Mouse (Mus musculus): ENCODE measurements around the gene Exoc3l. TPM values are rescaled to one million over a fixed set of nuclear protein-coding genes. Genes with fewer than 3 reads are reported as not detected.

The Exoc3l gene
- polyA plus RNA-seq, 1 experiment from 2014 or later, result 14.9 TPM

DNA sequence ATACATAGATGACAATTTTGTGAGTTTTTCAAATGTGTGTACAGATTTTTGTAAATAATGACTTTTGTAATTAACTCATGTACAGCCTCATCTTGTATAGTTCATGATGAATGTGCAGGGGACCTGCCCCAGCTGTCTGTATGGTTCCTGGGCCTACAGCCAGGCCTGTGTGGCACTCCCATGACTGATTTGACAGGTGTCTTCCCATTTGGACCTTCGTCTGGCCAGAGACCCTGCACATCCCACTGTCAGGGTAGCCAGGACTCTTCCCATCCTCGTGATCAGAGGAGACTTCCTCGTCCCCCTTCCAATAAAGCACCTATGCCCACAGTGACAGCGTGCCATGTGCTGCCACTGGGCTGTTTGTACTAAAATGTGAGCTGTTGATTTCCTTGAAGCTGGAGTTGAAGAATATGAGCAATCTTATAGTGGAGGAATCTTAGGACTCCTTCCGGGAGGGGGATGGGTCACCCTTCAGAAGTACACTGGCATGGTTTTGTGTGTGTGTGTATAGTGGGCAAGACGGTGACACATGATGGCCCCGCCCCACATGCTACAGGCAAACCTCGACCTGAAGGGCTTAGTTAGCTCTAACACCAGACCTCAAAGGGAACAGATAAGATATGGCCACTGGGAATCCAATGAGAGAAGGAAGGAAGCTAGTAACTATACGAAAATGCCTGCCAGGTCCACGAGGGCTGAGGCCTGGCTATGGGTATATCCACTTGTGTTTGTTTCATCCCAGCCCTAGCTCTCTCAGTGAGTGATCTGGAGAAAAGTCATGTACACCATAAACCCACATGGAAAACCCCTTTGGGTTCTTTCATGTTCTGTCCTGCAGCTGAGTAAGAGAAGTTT lies 43.0 kb downstream of the Exoc3l start:
- H3K4me1 ChIP-seq (ENCODE audit: control insufficient read depth, insufficient read depth, low read length), result peaks cover 18% of the 10 kb centered on the region
- WGBS, result 65% methylated on average over 10 of the region's 10 CpGs
- H3K27ac ChIP-seq (ENCODE audit: low read length), result no peak overlapping the region
- H3K9ac ChIP-seq (ENCODE audit: low read length), result peak overlapping the region; percentile 57; the same call in 1 of the 2 replicates
- H3K36me3 ChIP-seq (ENCODE audit: control insufficient read depth, insufficient read depth), result peaks cover 39% of the 10 kb centered on the region
- no peak for ATAC-seq (replicated peaks; ENCODE audit: extremely low read depth, insufficient read depth, low FRiP score)
- H3K4me3 ChIP-seq (ENCODE audit: low read length), result 0 out of 2 replicates have a peak overlapping the region, but pooled peaks have one; percentile 83
- peak overlapping the region; percentile 99; the same call in 1 of the 2 replicates for H3K4me2 ChIP-seq (ENCODE audit: low read depth, low read length)
- H3K9me3 ChIP-seq (replicated peaks; ENCODE audit: control insufficient read depth, low read length), result no peaks in the 10 kb centered on the region
- H3K27me3 ChIP-seq (ENCODE audit: control insufficient read depth, insufficient read depth, low read length), result peaks cover 4% of the 10 kb centered on the region; the same call in 1 of the 2 replicates

DNA sequence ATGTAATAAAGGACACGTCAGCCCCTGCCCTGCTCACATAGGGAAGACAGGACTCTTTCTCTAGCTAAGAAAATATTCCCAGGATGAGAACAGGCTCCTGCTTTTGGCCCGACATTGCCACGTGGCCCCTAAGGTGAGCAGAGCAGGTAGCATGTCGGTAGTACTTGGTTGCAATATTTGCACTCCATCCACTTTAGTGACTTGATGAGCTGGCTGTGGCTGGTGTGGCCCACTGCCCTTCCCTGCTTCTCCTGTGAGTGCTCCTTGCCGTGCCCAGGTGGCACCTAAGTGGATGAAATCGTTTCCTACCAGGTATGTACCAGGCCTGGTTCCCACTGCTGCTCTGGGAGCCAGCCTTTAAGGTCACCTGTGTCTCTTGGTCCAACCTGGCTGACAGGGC lies 43.9 kb downstream of the Exoc3l start:
- Histone ChIP-seq H3K4me3 (ENCODE audit: low read length) (no peak overlapping the region), H3K4me1 (ENCODE audit: control insufficient read depth, insufficient read depth, low read length) (peaks cover 18% of the 10 kb centered on the region), H3K4me2 (ENCODE audit: low read depth, low read length) (no peak overlapping the region), H3K27ac (ENCODE audit: low read length) (no peak overlapping the region), H3K9ac (ENCODE audit: low read length) (no peak overlapping the region), H3K36me3 (ENCODE audit: control insufficient read depth, insufficient read depth) (peaks cover 43% of the 10 kb centered on the region), H3K27me3 (ENCODE audit: control insufficient read depth, insufficient read depth, low read length) (no peaks in the 10 kb centered on the region), H3K9me3 (replicated peaks; ENCODE audit: control insufficient read depth, low read length) (no peaks in the 10 kb centered on the region)
- WGBS, result 88% methylated on average over 6 of the region's 6 CpGs
- no peak for ATAC-seq (replicated peaks; ENCODE audit: extremely low read depth, insufficient read depth, low FRiP score)

GRCm38 (mm10) chr8:105241016-105241415 lies 54.9 kb downstream of the Exoc3l start:
- no peak overlapping the region for H3K4me2 ChIP-seq (ENCODE audit: low read depth, low read length)
- H3K4me3 ChIP-seq (ENCODE audit: low read length), result no peak overlapping the region
- no peaks in the 10 kb centered on the region for H3K4me1 ChIP-seq (ENCODE audit: control insufficient read depth, insufficient read depth, low read length)
- H3K27me3 ChIP-seq (ENCODE audit: control insufficient read depth, insufficient read depth, low read length), result no peaks in the 10 kb centered on the region
- H3K27ac ChIP-seq (ENCODE audit: low read length), result no peak overlapping the region
- H3K9me3 ChIP-seq (replicated peaks; ENCODE audit: control insufficient read depth, low read length), result no peaks in the 10 kb centered on the region
- 88% methylated on average over 7 of the region's 7 CpGs for WGBS
- peaks cover 31% of the 10 kb centered on the region for H3K36me3 ChIP-seq (ENCODE audit: control insufficient read depth, insufficient read depth)
- H3K9ac ChIP-seq (ENCODE audit: low read length), result no peak overlapping the region
- no peak for ATAC-seq (replicated peaks; ENCODE audit: extremely low read depth, insufficient read depth, low FRiP score)

MicroRNA genes within 50 kb of the gene (microRNA counts, 519-probe panel; counts per million panel counts)
- 2,413 counts per million, percentile 54 among the panel's probes with 10 or more counts for microRNA mmu-miR-328

Small RNA genes lying within 50 kb of the gene (microRNA-seq; reads per million reads assigned to microRNA genes)
- not detected for gene Gm27320
- gene Mir328, result 412 reads per million, percentile 71 among the genes with 10 or more reads in this experiment

Other genes starting within 250 kb of the Exoc3l start
- not detected in 2 replicates for gene Ces3a, start 247.5 kb downstream of the Exoc3l start, polyA plus RNA-seq (2015; fragmentation: Nextera tagmentation; extraction: Ambion mirVana)
- gene Ces3b, start 212.3 kb downstream of the Exoc3l start, polyA plus RNA-seq (2015; fragmentation: Nextera tagmentation; extraction: Ambion mirVana), result 0.14 and 0.16 TPM in 2 replicates
- gene Ces4a, start 164.3 kb downstream of the Exoc3l start, polyA plus RNA-seq (2015; fragmentation: Nextera tagmentation; extraction: Ambion mirVana), result not detected in 2 replicates
- 38.7 and 48.5 TPM in 2 replicates for gene Cbfb, start 125.4 kb downstream of the Exoc3l start, polyA plus RNA-seq (2015; fragmentation: Nextera tagmentation; extraction: Ambion mirVana)
- gene D230025D16Rik, start 71.0 kb downstream of the Exoc3l start, polyA plus RNA-seq (2015; fragmentation: Nextera tagmentation; extraction: Ambion mirVana), result 20.8 and 22.5 TPM in 2 replicates
- gene B3gnt9, start 40.9 kb downstream of the Exoc3l start, polyA plus RNA-seq (2015; fragmentation: Nextera tagmentation; extraction: Ambion mirVana), result 12.7 and 13.1 TPM in 2 replicates
- 20.3 and 25.4 TPM in 2 replicates for gene Tradd, start 31.5 kb downstream of the Exoc3l start, polyA plus RNA-seq (2015; fragmentation: Nextera tagmentation; extraction: Ambion mirVana)
- 4.5 and 5.0 TPM in 2 replicates for gene Fbxl8, start 31.5 kb downstream of the Exoc3l start, polyA plus RNA-seq (2015; fragmentation: Nextera tagmentation; extraction: Ambion mirVana)
- 0.27 and 0.29 TPM in 2 replicates for gene Hsf4, start 26.3 kb downstream of the Exoc3l start, polyA plus RNA-seq (2015; fragmentation: Nextera tagmentation; extraction: Ambion mirVana)
- 5.2 and 5.8 TPM in 2 replicates for gene Nol3, start 20.0 kb downstream of the Exoc3l start, polyA plus RNA-seq (2015; fragmentation: Nextera tagmentation; extraction: Ambion mirVana)
- gene 4931428F04Rik, start 6.2 kb downstream of the Exoc3l start, polyA plus RNA-seq (2015; fragmentation: Nextera tagmentation; extraction: Ambion mirVana), result 5.4 and 6.7 TPM in 2 replicates
- 50.8 and 61.1 TPM in 2 replicates for gene E2f4, start 1.6 kb upstream of the Exoc3l start, polyA plus RNA-seq (2015; fragmentation: Nextera tagmentation; extraction: Ambion mirVana)
- gene Elmo3, start 9.5 kb upstream of the Exoc3l start, polyA plus RNA-seq (2015; fragmentation: Nextera tagmentation; extraction: Ambion mirVana), result 4.1 and 5.1 TPM in 2 replicates
- gene Lrrc29, start 30.2 kb upstream of the Exoc3l start, polyA plus RNA-seq (2015; fragmentation: Nextera tagmentation; extraction: Ambion mirVana), result 0.80 and 0.84 TPM in 2 replicates
- gene Tmem208, start 30.3 kb upstream of the Exoc3l start, polyA plus RNA-seq (2015; fragmentation: Nextera tagmentation; extraction: Ambion mirVana), result 82.1 and 84.2 TPM in 2 replicates
- gene Fhod1, start 51.9 kb upstream of the Exoc3l start, polyA plus RNA-seq (2015; fragmentation: Nextera tagmentation; extraction: Ambion mirVana), result 1.1 and 2.3 TPM in 2 replicates
- gene Slc9a5, start 52.7 kb upstream of the Exoc3l start, polyA plus RNA-seq (2015; fragmentation: Nextera tagmentation; extraction: Ambion mirVana), result 1.1 and 1.4 TPM in 2 replicates
- 0.18 and 0.21 TPM in 2 replicates for gene Plekhg4, start 77.2 kb upstream of the Exoc3l start, polyA plus RNA-seq (2015; fragmentation: Nextera tagmentation; extraction: Ambion mirVana)
- gene Kctd19, start 117.4 kb upstream of the Exoc3l start, polyA plus RNA-seq (2015; fragmentation: Nextera tagmentation; extraction: Ambion mirVana), result 0.07 TPM in 1 of 2 replicates, not detected in the other
- gene Lrrc36, start 117.5 kb upstream of the Exoc3l start, polyA plus RNA-seq (2015; fragmentation: Nextera tagmentation; extraction: Ambion mirVana), result 0.37 and 0.54 TPM in 2 replicates
- 38.7 and 40.0 TPM in 2 replicates for gene Tppp3, start 175.4 kb upstream of the Exoc3l start, polyA plus RNA-seq (2015; fragmentation: Nextera tagmentation; extraction: Ambion mirVana)
- 26.3 and 31.3 TPM in 2 replicates for gene Zdhhc1, start 200.8 kb upstream of the Exoc3l start, polyA plus RNA-seq (2015; fragmentation: Nextera tagmentation; extraction: Ambion mirVana)
- gene Hsd11b2, start 222.7 kb upstream of the Exoc3l start, polyA plus RNA-seq (2015; fragmentation: Nextera tagmentation; extraction: Ambion mirVana), result 0.24 and 0.25 TPM in 2 replicates